Mouse (Mus musculus) bone marrow macrophage, adult 2 months (primary cell): ENCODE data around the gene Cdyl. TPM values are rescaled to one million over a fixed set of nuclear protein-coding genes. Genes with fewer than 3 reads are reported as not detected.

ENCODE experiments used
- H3K27ac ChIP-seq: 2 replicates; pipeline ENCODE4 v1.5.1; 2012; ENCODE audit warnings: low read depth, low read length; ENCODE audit not compliant: insufficient read depth
- H3K4me1 ChIP-seq: 2 replicates; pipeline ENCODE4 v1.6.1; 2012; ENCODE audit warnings: low read length; ENCODE audit not compliant: control insufficient read depth, insufficient read depth
- H3K4me3 ChIP-seq: 2 replicates; pipeline ENCODE4 v1.5.1; 2012; ENCODE audit warnings: mild to moderate bottlenecking, low read length, moderate library complexity; ENCODE audit not compliant: insufficient read depth
- CTCF ChIP-seq: IDR thresholded peaks from 2 replicates; pipeline ENCODE4 v1.5.1; 2012; ENCODE audit warnings: low read depth, mild to moderate bottlenecking, low read length, moderate library complexity
- POLR2A ChIP-seq: IDR thresholded peaks from 2 replicates; pipeline ENCODE4 v1.6.1; 2012; ENCODE audit warnings: mild to moderate bottlenecking, low read depth, low read length, borderline replicate concordance
- polyA plus RNA-seq: library from polyadenylated mRNA; stranded (reverse); fragments of >200 nt; gene quantifications from 2 replicates; pipeline ENCODE4 v1.2.4, GENCODE M21; 2012; ENCODE audit not compliant: missing spikeins, insufficient read depth, insufficient read length

The Cdyl gene
- polyA plus RNA-seq, 1 experiment = 9.3 TPM

DNA sequence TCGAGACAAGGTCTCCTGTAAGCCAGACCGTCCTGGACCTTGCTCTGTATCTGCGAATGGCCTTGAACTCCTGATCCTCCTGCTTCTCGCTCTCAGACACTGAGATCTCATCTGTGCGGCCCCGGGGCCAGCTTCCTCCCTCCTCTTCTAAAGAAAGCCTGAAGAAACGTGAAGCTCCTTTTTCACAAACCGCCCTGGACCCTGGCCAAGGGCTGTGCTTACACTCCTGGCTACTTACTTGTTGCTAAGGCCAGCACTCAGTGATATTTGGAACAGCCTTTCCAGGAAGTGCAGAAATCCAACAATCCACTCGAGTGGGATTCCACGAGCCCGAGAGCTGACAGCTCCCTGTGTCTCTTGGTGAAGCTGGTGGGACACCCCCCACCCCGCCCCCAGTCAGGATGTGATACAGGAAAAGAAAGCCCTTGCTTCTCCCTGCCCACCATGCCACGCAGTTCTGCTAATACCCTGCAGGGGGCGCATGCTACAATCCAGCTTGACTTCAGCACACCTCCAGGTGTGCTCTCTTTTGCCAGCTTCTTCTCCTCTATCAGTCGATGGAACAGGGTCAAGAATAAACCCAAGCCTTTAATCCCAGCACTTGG, 226.6 kb downstream of the Cdyl start:
- TF ChIP-seq CTCF = peak; percentile 56
- no peak for TF ChIP-seq POLR2A
- Histone ChIP-seq H3K4me1 (no peaks in the 10 kb centered on the region), H3K4me3 (no peak overlapping the region), H3K27ac (no peak overlapping the region)

DNA sequence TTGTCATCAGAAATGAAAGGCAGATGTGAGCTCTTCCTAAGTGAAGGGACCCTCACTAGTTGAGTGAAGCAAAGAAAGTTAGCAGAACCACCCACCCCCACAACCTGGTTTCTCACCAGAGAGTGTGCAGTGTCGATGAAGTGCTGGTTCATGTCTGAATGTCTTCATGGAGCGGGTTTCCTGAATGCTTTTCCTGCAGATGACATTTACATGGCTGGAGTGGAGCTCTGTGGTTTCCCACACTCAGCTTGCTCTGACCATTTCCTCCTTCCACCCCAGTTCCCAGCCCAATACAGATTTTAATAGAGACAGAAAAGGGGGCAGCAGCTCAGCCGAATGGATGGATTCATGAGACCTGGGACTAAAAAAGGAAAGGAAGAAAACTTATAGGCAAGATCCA, 233.2 kb downstream of the Cdyl start:
- Histone ChIP-seq H3K27ac (no peak overlapping the region), H3K4me3 (no peak overlapping the region), H3K4me1 (no peaks in the 10 kb centered on the region)
- TF ChIP-seq CTCF (no peak), POLR2A (no peak)

GRCm38 (mm10) chr13:35905378-35905777, 245.7 kb downstream of the Cdyl start:
- Histone ChIP-seq H3K4me1 (peaks cover 6% of the 10 kb centered on the region), H3K4me3 (peak overlapping the region; percentile 95), H3K27ac (peak overlapping the region; percentile 57; the same call in 1 of the 2 replicates)
- TF ChIP-seq POLR2A = no peak
- TF ChIP-seq CTCF = no peak

GRCm38 (mm10) chr13:35905879-35906481, 246.3 kb downstream of the Cdyl start, which contains the start of gene Rpp40:
Gene Rpp40, minus strand, starts transcription at chr13:35906359.
- Histone ChIP-seq H3K4me1 (peaks cover 6% of the 10 kb centered on the region), H3K4me3 (peak within 1 kb of the TSS; percentile 95), H3K27ac (peak within 1 kb of the TSS; percentile 57; the same call in 1 of the 2 replicates)
- no peak for TF ChIP-seq POLR2A
- no peak for TF ChIP-seq CTCF

GRCm38 (mm10) chr13:35911476-35911875, 251.8 kb downstream of the Cdyl start:
- TF ChIP-seq CTCF (no peak), POLR2A (no peak)
- no peak overlapping the region for H3K4me3 ChIP-seq
- no peak overlapping the region for H3K27ac ChIP-seq

More at GRCm38 (mm10) chr13:35911476-35911875, 251.8 kb downstream of the Cdyl start:
- H3K4me1 ChIP-seq = peaks cover 3% of the 10 kb centered on the region; the same call in 1 of the 2 replicates

Other genes starting within 250 kb of the Cdyl start
- 2.1 and 2.9 TPM in 2 replicates for gene Rpp40, start 246.5 kb downstream of the Cdyl start, polyA plus RNA-seq